Comparison of ENCODE assay signal across 11 mouse cellular contexts in genomic region chr5:91862843-91863242, GRCm38 (mm10).
"Had no signal": no experiment of that assay in that cellular context is flagged by ENCODE, and none has a peak within 500 bp of the region (broad histone marks: within the 10 kb centered on the region; RNA-seq: fewer than 3 reads in every experiment).

No protein-coding gene starts in this region.

- H3K9ac ChIP-seq: liver, embryonic 12.5 days; midbrain, embryonic 12.5 days; neural tube, embryonic 15.5 days had no signal

- ATAC-seq: liver, embryonic 12.5 days had no signal

- H3K36me3 ChIP-seq: limb, embryonic 10.5 days; liver, embryonic 12.5 days; midbrain, embryonic 12.5 days; neural tube, embryonic 15.5 days had no signal

- H3K4me3 ChIP-seq: limb, embryonic 10.5 days; liver, embryonic 12.5 days; midbrain, embryonic 12.5 days; myocyte; neural tube, embryonic 15.5 days had no signal

- DNase-seq: kidney, adult 9 months; kidney, postnatal 36 days; lung, postnatal 4 days; right cerebral cortex, adult 18-20 months; right cerebral cortex, postnatal 25 days had no signal

- H3K27ac ChIP-seq: kidney, postnatal 0 days; limb, embryonic 10.5 days; liver, embryonic 12.5 days; midbrain, embryonic 12.5 days; neural tube, embryonic 15.5 days had no signal

- H3K4me2 ChIP-seq: liver, embryonic 12.5 days; midbrain, embryonic 12.5 days; neural tube, embryonic 15.5 days had no signal

- H3K4me1 ChIP-seq: limb, embryonic 10.5 days; midbrain, embryonic 12.5 days; neural tube, embryonic 15.5 days had no signal

- H3K9me3 ChIP-seq: limb, embryonic 10.5 days; liver, embryonic 12.5 days; midbrain, embryonic 12.5 days; neural tube, embryonic 15.5 days had no signal

- H3K27me3 ChIP-seq: liver, embryonic 12.5 days; midbrain, embryonic 12.5 days; neural tube, embryonic 15.5 days had no signal
